In genomic region chr4:124817803-124818202, GRCm38 (mm10) we compare ENCODE assay signal across 8 mouse cellular contexts. TPM values are rescaled to one million over a fixed set of nuclear protein-coding genes. Genes with fewer than 3 reads are reported as not detected.
A peak's percentile ranks its signal among the peaks of the same experiment; 100 is the strongest.
DNase-seq lines count a peak whose midpoint lies in the region; ATAC-seq and TF ChIP-seq lines count a peak whose summit lies in the region.

No protein-coding gene starts in this region.

- H3K9ac ChIP-seq in limb, embryonic 14.5 days (ENCODE audit: low read depth, low read length, severe bottlenecking) = no peak overlapping the region
- H3K9ac ChIP-seq in liver, adult 2 months (ENCODE audit: low read depth, low read length) = no peak overlapping the region

- peak; percentile 9 for DNase-seq in limb, embryonic 14.5 days (ENCODE audit: low spot score)
- no peak for DNase-seq in limb, embryonic 10.5 days (ENCODE audit: low spot score)
- DNase-seq in c-Kit-positive CD71-positive TER-119-negative erythroid progenitor cells, embryonic 14.5 days (ENCODE audit: low read depth) = peak; percentile 60
- peak; percentile 59 to 62 for DNase-seq in heart, postnatal 10 days
- DNase-seq in liver, adult 2 months (ENCODE audit: extremely low read depth, low read depth, low spot score) = peak; percentile 95
- peak; percentile 17 for DNase-seq in ovary, postnatal 36 days (ENCODE audit: low spot score)
- no peak for DNase-seq in thymus, adult 18-20 months
- DNase-seq in thymus, postnatal 4 days = no peak

- no peaks in the 10 kb centered on the region for H3K9me3 ChIP-seq in limb, embryonic 14.5 days (ENCODE audit: control insufficient read depth, low read length)
- no peaks in the 10 kb centered on the region for H3K9me3 ChIP-seq in limb, embryonic 10.5 days (replicated peaks)

- ATAC-seq in limb, embryonic 14.5 days (ENCODE audit: low FRiP score, low read depth) = no peak

- no peak overlapping the region for H3K4me2 ChIP-seq in limb, embryonic 14.5 days (replicated peaks; ENCODE audit: low read depth, low read length, severe bottlenecking)

- peaks cover 33% of the 10 kb centered on the region; the same call in 1 of the 2 replicates for H3K79me2 ChIP-seq in liver, adult 2 months (ENCODE audit: control insufficient read depth, insufficient read depth, low read length)

- no peak for TF ChIP-seq CTCF in liver, adult 2 months (IDR thresholded peaks at IDR 0.05; ENCODE audit: low read depth, low read length)

- no peak overlapping the region for H3K4me3 ChIP-seq in limb, embryonic 14.5 days (replicated peaks; ENCODE audit: low read length)
- no peak overlapping the region for H3K4me3 ChIP-seq in limb, embryonic 10.5 days
- no peak overlapping the region for H3K4me3 ChIP-seq in liver, adult 2 months (ENCODE audit: insufficient read depth, low read depth, low read length)

- H3K27me3 ChIP-seq in limb, embryonic 14.5 days (ENCODE audit: control insufficient read depth, insufficient read depth, low read length) = no peaks in the 10 kb centered on the region
- H3K27me3 ChIP-seq in limb, embryonic 10.5 days (ENCODE audit: low read depth, poor library complexity, severe bottlenecking) = no peaks in the 10 kb centered on the region
- H3K27me3 ChIP-seq in liver, adult 2 months (ENCODE audit: control insufficient read depth, insufficient read depth, low read length) = no peaks in the 10 kb centered on the region

- no peak for TF ChIP-seq POLR2A in limb, embryonic 14.5 days (IDR thresholded peaks at IDR 0.05; ENCODE audit: borderline replicate concordance, extremely low read depth, insufficient read depth, insufficient read length)
- TF ChIP-seq POLR2A in liver, adult 2 months (IDR thresholded peaks at IDR 0.05; ENCODE audit: extremely low read depth, insufficient read depth, low read length) = no peak

- no peaks in the 10 kb centered on the region for H3K4me1 ChIP-seq in limb, embryonic 14.5 days (ENCODE audit: control insufficient read depth, insufficient read depth, low read length)
- H3K4me1 ChIP-seq in limb, embryonic 10.5 days = 0 out of 2 replicates have a peak, but pooled peaks cover 3% of the 10 kb centered on the region
- peaks cover 12% of the 10 kb centered on the region for H3K4me1 ChIP-seq in liver, adult 2 months (ENCODE audit: control insufficient read depth, insufficient read depth, low read length)

- H3K36me3 ChIP-seq in limb, embryonic 14.5 days (ENCODE audit: control insufficient read depth, insufficient read depth, low read length) = peaks cover 42% of the 10 kb centered on the region
- H3K36me3 ChIP-seq in limb, embryonic 10.5 days = peaks cover 55% of the 10 kb centered on the region
- peaks cover 10% of the 10 kb centered on the region; the same call in 1 of the 2 replicates for H3K36me3 ChIP-seq in liver, adult 2 months (ENCODE audit: control insufficient read depth, insufficient read depth, low read length)

- intact Hi-C loops in heart, postnatal 10 days (cut with DNase I) = no loop called here

- no peak overlapping the region for H3K27ac ChIP-seq in limb, embryonic 14.5 days (replicated peaks; ENCODE audit: low read depth, low read length)
- no peak overlapping the region for H3K27ac ChIP-seq in limb, embryonic 10.5 days
- peak overlapping the region; percentile 54 for H3K27ac ChIP-seq in liver, adult 2 months (replicated peaks; ENCODE audit: insufficient read depth, low read depth, low read length)

- 25% methylated on average over 6 of the region's 6 CpGs for WGBS in limb, embryonic 14.5 days
- 27% methylated on average over 6 of the region's 6 CpGs for WGBS in limb, embryonic 10.5 days
- WGBS in liver, adult 2 months = 8% methylated on average over 6 of the region's 6 CpGs

RNA-seq across cellular contexts. Expression of gene Mtf1, which starts 15.9 kb away (rescaled TPM):
- polyA plus RNA-seq in limb, embryonic 14.5 days (2012; rRNA removed) = 9.3 and 10.3 TPM in 2 replicates
- polyA plus RNA-seq in limb, embryonic 14.5 days (2014; fragmentation: Nextera tagmentation; extraction: Ambion mirVana) = 9.8 and 10.1 TPM in 2 replicates
- 15.6 and 17.3 TPM in 2 replicates for polyA plus RNA-seq in limb, embryonic 10.5 days (2016; fragmentation: Nextera tagmentation; extraction: Ambion mirVana)
- total RNA-seq in heart, postnatal 10 days (2021) = 10 to 100 TPM; 17.4 to 17.6 TPM
- total RNA-seq in liver, adult 2 months (2014; rRNA removed) = 4.3 and 5.5 TPM in 2 replicates
- polyA plus RNA-seq in liver, adult 2 months (2012; rRNA removed) = 5.1 and 6.0 TPM in 2 replicates

RNA-seq across cellular contexts. Expression of gene Yrdc, which starts 32.7 kb away (rescaled TPM):
- 54.6 and 64.5 TPM in 2 replicates for polyA plus RNA-seq in limb, embryonic 14.5 days (2012; rRNA removed)
- polyA plus RNA-seq in limb, embryonic 14.5 days (2014; fragmentation: Nextera tagmentation; extraction: Ambion mirVana) = 48.6 and 50.6 TPM in 2 replicates
- polyA plus RNA-seq in limb, embryonic 10.5 days (2016; fragmentation: Nextera tagmentation; extraction: Ambion mirVana) = 43.7 and 45.7 TPM in 2 replicates
- total RNA-seq in heart, postnatal 10 days (2021) = 10 to 100 TPM; 20.9 to 24.4 TPM
- 17.0 and 19.3 TPM in 2 replicates for total RNA-seq in liver, adult 2 months (2014; rRNA removed)
- polyA plus RNA-seq in liver, adult 2 months (2012; rRNA removed) = 25.1 and 36.9 TPM in 2 replicates

RNA-seq across cellular contexts. Expression of gene 1110065P20Rik, which starts 33.2 kb away (rescaled TPM):
- 63.4 and 71.8 TPM in 2 replicates for polyA plus RNA-seq in limb, embryonic 14.5 days (2012; rRNA removed)
- 67.5 and 70.5 TPM in 2 replicates for polyA plus RNA-seq in limb, embryonic 14.5 days (2014; fragmentation: Nextera tagmentation; extraction: Ambion mirVana)
- polyA plus RNA-seq in limb, embryonic 10.5 days (2016; fragmentation: Nextera tagmentation; extraction: Ambion mirVana) = 33.5 and 41.6 TPM in 2 replicates
- total RNA-seq in heart, postnatal 10 days (2021) = 10 to 100 TPM; 28.7 to 33.5 TPM
- 35.5 and 41.5 TPM in 2 replicates for total RNA-seq in liver, adult 2 months (2014; rRNA removed)
- 43.5 and 49.9 TPM in 2 replicates for polyA plus RNA-seq in liver, adult 2 months (2012; rRNA removed)

RNA-seq across cellular contexts. Expression of gene Maneal, which starts 44.2 kb away (rescaled TPM):
- polyA plus RNA-seq in limb, embryonic 14.5 days (2012; rRNA removed) = 2.7 and 3.6 TPM in 2 replicates
- polyA plus RNA-seq in limb, embryonic 14.5 days (2014; fragmentation: Nextera tagmentation; extraction: Ambion mirVana) = 1.0 and 1.6 TPM in 2 replicates
- 0.26 and 0.28 TPM in 2 replicates for polyA plus RNA-seq in limb, embryonic 10.5 days (2016; fragmentation: Nextera tagmentation; extraction: Ambion mirVana)
- total RNA-seq in heart, postnatal 10 days (2021) = under 1 TPM; 0.10 to 0.22 TPM
- under 0.01 TPM in 1 of 2 replicates, not detected in the other for total RNA-seq in liver, adult 2 months (2014; rRNA removed)
- polyA plus RNA-seq in liver, adult 2 months (2012; rRNA removed) = not detected in 2 replicates

Comparison
In these comparisons a context has a peak if more than half of its experiments do, and no peak if none do; other contexts are left out.
1. DNase-seq: peak in limb, embryonic 14.5 days (single experiment), c-Kit-positive CD71-positive TER-119-negative erythroid progenitor cells, embryonic 14.5 days (single experiment), heart, postnatal 10 days (2 of 2), liver, adult 2 months (single experiment) and ovary, postnatal 36 days (single experiment); none in limb, embryonic 10.5 days (single experiment), thymus, adult 18-20 months (0 of 2) and thymus, postnatal 4 days (single experiment).